Mouse (Mus musculus) embryonic facial prominence, embryonic 10.5 days (tissue): ENCODE results near the gene Anxa8. TPM values are rescaled to one million over a fixed set of nuclear protein-coding genes. Genes with fewer than 3 reads are reported as not detected.

Experiments
- DNase-seq: peaks from one replicate; pipeline ENCODE4 v3.0.0-alpha.2; 2017; ENCODE audit warnings: low spot score
- H3K27ac ChIP-seq: fragments of 300-500 bp; sonication (generic); replicated peaks from 2 replicates; pipeline ENCODE4 v1.5.1; 2016; ENCODE audit warnings: mild to moderate bottlenecking
- H3K27me3 ChIP-seq: fragments of 300-500 bp; sonication (generic); replicated peaks from 2 replicates; pipeline ENCODE4 v1.6.1; 2016; ENCODE audit warnings: low read depth, mild to moderate bottlenecking; ENCODE audit not compliant: poor library complexity, severe bottlenecking
- H3K36me3 ChIP-seq: fragments of 300-500 bp; sonication (generic); replicated peaks from 2 replicates; pipeline ENCODE4 v1.6.1; 2016; ENCODE audit warnings: mild to moderate bottlenecking, moderate library complexity
- H3K4me1 ChIP-seq: fragments of 300-500 bp; sonication (generic); 2 replicates; pipeline ENCODE4 v1.6.1; 2016
- H3K4me3 ChIP-seq: fragments of 300-500 bp; sonication (generic); 2 replicates; pipeline ENCODE4 v1.5.1; 2016; ENCODE audit warnings: mild to moderate bottlenecking, moderate library complexity
- H3K9me3 ChIP-seq: fragments of 300-500 bp; sonication (generic); 2 replicates; pipeline ENCODE4 v1.6.1; 2016; ENCODE audit warnings: mild to moderate bottlenecking
- WGBS: fragments of 180-500 bp; shearing (Covaris S2); methylation state at CpG from one replicate; pipeline ENCODE4 v1.1.7; 2016; 5-methylcytosine and 5-hydroxymethylcytosine counted together
- polyA plus RNA-seq: library from polyadenylated mRNA; unstranded; fragments of >200 nt; fragmentation: Nextera tagmentation; extraction: Ambion mirVana; gene quantifications from 2 replicates; pipeline ENCODE4 v1.2.1, GENCODE M21; 2016

Anxa8 gene
- 2.5 and 3.6 TPM in 2 replicates for polyA plus RNA-seq

GRCm38 (mm10) chr14:34085731-34086130 is at the start of gene Anxa8:
TSS of gene Anxa8 (plus strand) at chr14:34085981.
- Histone ChIP-seq H3K9me3 (no peaks in the 10 kb centered on the region), H3K36me3 (no peaks in the 10 kb centered on the region), H3K27me3 (no peaks in the 10 kb centered on the region; the same call in 1 of the 2 replicates), H3K4me1 (no peaks in the 10 kb centered on the region), H3K4me3 (no peak within 1 kb of the TSS), H3K27ac (no peak within 1 kb of the TSS)
- DNase-seq = peak; percentile 22
- WGBS = 78% methylated on average over 4 of the region's 4 CpGs

GRCm38 (mm10) chr14:34041241-34041640 is 44.5 kb upstream of the Anxa8 start:
- Histone ChIP-seq H3K4me1 (no peaks in the 10 kb centered on the region), H3K36me3 (no peaks in the 10 kb centered on the region), H3K4me3 (no peak overlapping the region), H3K27me3 (no peaks in the 10 kb centered on the region), H3K27ac (no peak overlapping the region), H3K9me3 (no peaks in the 10 kb centered on the region)
- no peak for DNase-seq
- whole genome bisulfite sequencing = 84% methylated on average over 4 of the region's 4 CpGs

GRCm38 (mm10) chr14:34043341-34043740 is 42.4 kb upstream of the Anxa8 start:
- DNase-seq = no peak
- Histone ChIP-seq H3K4me1 (no peaks in the 10 kb centered on the region), H3K36me3 (no peaks in the 10 kb centered on the region), H3K27ac (no peak overlapping the region), H3K27me3 (no peaks in the 10 kb centered on the region), H3K4me3 (no peak overlapping the region), H3K9me3 (no peaks in the 10 kb centered on the region)
- 63% methylated on average over 3 of the region's 3 CpGs for WGBS

- H3K4me3 ChIP-seq = no peak overlapping the region
- no peak overlapping the region for H3K27ac ChIP-seq
- no peaks in the 10 kb centered on the region for H3K36me3 ChIP-seq
- DNase-seq = no peak
- H3K9me3 ChIP-seq = no peaks in the 10 kb centered on the region
- H3K4me1 ChIP-seq = no peaks in the 10 kb centered on the region
- H3K27me3 ChIP-seq = no peaks in the 10 kb centered on the region
- WGBS = 83% methylated on average over 5 of the region's 5 CpGs
Measured at GRCm38 (mm10) chr14:34050101-34050779, 35.5 kb upstream of the Anxa8 start.

- WGBS = 91% methylated on average over 6 of the region's 6 CpGs
- no peak within 1 kb of the TSS for H3K4me3 ChIP-seq
- H3K27me3 ChIP-seq = no peaks in the 10 kb centered on the region
- H3K4me1 ChIP-seq = no peaks in the 10 kb centered on the region
- no peak within 1 kb of the TSS for H3K27ac ChIP-seq
- no peak for DNase-seq
- H3K9me3 ChIP-seq = no peaks in the 10 kb centered on the region
- H3K36me3 ChIP-seq = no peaks in the 10 kb centered on the region
Measured at GRCm38 (mm10) chr14:34052516-34052915, 33.3 kb upstream of the Anxa8 start, which contains the start of gene Antxrl. TSS of gene Antxrl (plus strand) at chr14:34052707.

GRCm38 (mm10) chr14:34071665-34072064 is 14.1 kb upstream of the Anxa8 start:
- no peaks in the 10 kb centered on the region for H3K27me3 ChIP-seq
- no peaks in the 10 kb centered on the region; the same call in 1 of the 2 replicates for H3K4me1 ChIP-seq
- no peak overlapping the region for H3K27ac ChIP-seq
- H3K36me3 ChIP-seq = no peaks in the 10 kb centered on the region
- H3K4me3 ChIP-seq = no peak overlapping the region
- H3K9me3 ChIP-seq = no peaks in the 10 kb centered on the region
- DNase-seq = peak; percentile 35
- WGBS = 61% methylated on average over 6 of the region's 6 CpGs

GRCm38 (mm10) chr14:34075346-34075745 is 10.4 kb upstream of the Anxa8 start:
- no peaks in the 10 kb centered on the region for H3K36me3 ChIP-seq
- 0 out of 2 replicates have a peak, but pooled peaks cover 5% of the 10 kb centered on the region for H3K27me3 ChIP-seq
- no peaks in the 10 kb centered on the region for H3K9me3 ChIP-seq
- H3K27ac ChIP-seq = no peak overlapping the region
- no peak for DNase-seq
- WGBS = 39% methylated on average over 4 of the region's 4 CpGs
- H3K4me1 ChIP-seq = no peaks in the 10 kb centered on the region; the same call in 1 of the 2 replicates
- H3K4me3 ChIP-seq = no peak overlapping the region

- Histone ChIP-seq H3K9me3 (no peaks in the 10 kb centered on the region), H3K27me3 (0 out of 2 replicates have a peak, but pooled peaks cover 5% of the 10 kb centered on the region), H3K4me1 (no peaks in the 10 kb centered on the region), H3K36me3 (no peaks in the 10 kb centered on the region), H3K27ac (no peak overlapping the region), H3K4me3 (no peak overlapping the region)
- no peak for DNase-seq
- 63% methylated on average over 5 of the region's 5 CpGs for WGBS
Measured at GRCm38 (mm10) chr14:34077222-34077621, 8.6 kb upstream of the Anxa8 start.

GRCm38 (mm10) chr14:34078293-34078692 is 7.5 kb upstream of the Anxa8 start:
- Histone ChIP-seq H3K27me3 (0 out of 2 replicates have a peak, but pooled peaks cover 5% of the 10 kb centered on the region), H3K27ac (no peak overlapping the region), H3K4me1 (no peaks in the 10 kb centered on the region), H3K9me3 (no peaks in the 10 kb centered on the region), H3K4me3 (no peak overlapping the region), H3K36me3 (no peaks in the 10 kb centered on the region)
- DNase-seq = no peak
- WGBS = 79% methylated on average over 4 of the region's 4 CpGs

- Histone ChIP-seq H3K27ac (no peak overlapping the region), H3K4me1 (no peaks in the 10 kb centered on the region), H3K27me3 (0 out of 2 replicates have a peak, but pooled peaks cover 5% of the 10 kb centered on the region), H3K36me3 (no peaks in the 10 kb centered on the region), H3K9me3 (no peaks in the 10 kb centered on the region), H3K4me3 (0 out of 2 replicates have a peak overlapping the region, but pooled peaks have one; percentile 12)
- DNase-seq = peak; percentile 82
- WGBS = 8% methylated on average over 11 of the region's 11 CpGs
Measured at GRCm38 (mm10) chr14:34080321-34080997, 5.3 kb upstream of the Anxa8 start.

GRCm38 (mm10) chr14:34086806-34087205 is 1.0 kb downstream of the Anxa8 start:
- WGBS = 68% methylated on average over 4 of the region's 4 CpGs
- no peak overlapping the region for H3K4me3 ChIP-seq

GRCm38 (mm10) chr14:34087856-34088398 is 2.1 kb downstream of the Anxa8 start:
- H3K27ac ChIP-seq = no peak overlapping the region
- no peak for DNase-seq
- 85% methylated on average over 2 of the region's 2 CpGs for WGBS
- no peaks in the 10 kb centered on the region for H3K4me1 ChIP-seq
- H3K27me3 ChIP-seq = no peaks in the 10 kb centered on the region; the same call in 1 of the 2 replicates
- no peaks in the 10 kb centered on the region for H3K9me3 ChIP-seq
- H3K36me3 ChIP-seq = no peaks in the 10 kb centered on the region
- H3K4me3 ChIP-seq = no peak overlapping the region

More at GRCm38 (mm10) chr14:34086806-34087205, 1.0 kb downstream of the Anxa8 start:
- Histone ChIP-seq H3K27me3 (no peaks in the 10 kb centered on the region; the same call in 1 of the 2 replicates), H3K9me3 (no peaks in the 10 kb centered on the region), H3K4me1 (no peaks in the 10 kb centered on the region), H3K36me3 (no peaks in the 10 kb centered on the region), H3K27ac (no peak overlapping the region)
- no peak for DNase-seq
